Mouse (Mus musculus): ENCODE measurements at regions not wholly inside any gene's neighbourhood (a gene's known extent, or its start where the extent isn't known, plus 50 kb on each side); places are given as distances from the start of the nearest gene placed in this dataset.
A peak's percentile ranks its signal among the peaks of the same experiment; 100 is the strongest.

GRCm38 (mm10) chr3:118494611-118495010 is 67.3 kb upstream of the Dpyd start:
- DNase-seq (ENCODE audit: low read depth) = no peak

GRCm38 (mm10) chr3:118500234-118500633 is 61.7 kb upstream of the Dpyd start:
- no peak for DNase-seq (ENCODE audit: low read depth)

GRCm38 (mm10) chr3:118507582-118508237 is 54.2 kb upstream of the Dpyd start:
- peak; percentile 5 for DNase-seq (ENCODE audit: low read depth)

- DNase-seq (ENCODE audit: low read depth) = no peak
These were observed 51.1 kb upstream of the Dpyd start for GRCm38 (mm10) chr3:118510837-118511236.

- DNase-seq (ENCODE audit: low read depth) = no peak
These were observed 50.0 kb upstream of the Dpyd start for GRCm38 (mm10) chr3:118511969-118512368.
